Mouse (Mus musculus) neural tube, embryonic 14.5 days (tissue): ENCODE results near the gene Arpc5l. TPM values are rescaled to one million over a fixed set of nuclear protein-coding genes. Genes with fewer than 3 reads are reported as not detected.
A peak's percentile ranks its signal among the peaks of the same experiment; 100 is the strongest.
"Not testable (repeated sequence)": the region's sequence is repeated elsewhere in the genome, so short reads cannot be mapped to it uniquely, and the experiment has no call there.

Source experiments
- ATAC-seq: fragments of 200-750 bp; cut with Nextera tagmentation; 2 replicates; pipeline ENCODE4 v1.8.0; 2017; ENCODE audit warnings: low read depth, mild to moderate bottlenecking, moderate TSS enrichment, moderate library complexity
- H3K27ac ChIP-seq: fragments of 300-500 bp; sonication (generic); 2 replicates; pipeline ENCODE4 v1.5.1; 2014; ENCODE audit warnings: low read depth, mild to moderate bottlenecking, control low read depth, low read length, moderate library complexity, mixed read lengths
- H3K27me3 ChIP-seq: fragments of 300-500 bp; sonication (generic); 2 replicates; pipeline ENCODE4 v1.6.1; 2014; ENCODE audit warnings: low read length; ENCODE audit not compliant: control insufficient read depth, insufficient read depth
- H3K36me3 ChIP-seq: fragments of 300-500 bp; sonication (generic); 2 replicates; pipeline ENCODE4 v1.6.1; 2014; ENCODE audit warnings: low read length, mixed read lengths; ENCODE audit not compliant: control insufficient read depth, insufficient read depth
- H3K4me1 ChIP-seq: fragments of 300-500 bp; sonication (generic); 2 replicates; pipeline ENCODE4 v1.6.1; 2014; ENCODE audit warnings: low read length; ENCODE audit not compliant: control insufficient read depth, insufficient read depth
- H3K4me2 ChIP-seq: fragments of 300-500 bp; sonication (generic); 2 replicates; pipeline ENCODE4 v1.6.1; 2014; ENCODE audit warnings: mild to moderate bottlenecking, low read depth, low read length, control low read depth
- H3K4me3 ChIP-seq: fragments of 300-500 bp; sonication (generic); 2 replicates; pipeline ENCODE4 v1.5.1; 2014; ENCODE audit warnings: low read depth, low read length, control low read depth, mixed read lengths
- H3K9ac ChIP-seq: fragments of 300-500 bp; sonication (generic); replicated peaks from 2 replicates; pipeline ENCODE4 v1.6.1; 2014; ENCODE audit warnings: low read depth, mild to moderate bottlenecking, control low read depth, low read length, mixed read lengths
- H3K9me3 ChIP-seq: fragments of 300-500 bp; sonication (generic); 2 replicates; pipeline ENCODE4 v1.6.1; 2016; ENCODE audit warnings: low read length; ENCODE audit not compliant: control insufficient read depth
- WGBS: fragments of 180-500 bp; shearing (Covaris S2); extraction: QIAGEN DNeasy Blood & Tissue Kit; methylation state at CpG from one replicate; pipeline ENCODE4 v1.1.7; 2014; 5-methylcytosine and 5-hydroxymethylcytosine counted together
- polyA plus RNA-seq: library from polyadenylated mRNA; unstranded; fragments of >200 nt; fragmentation: Nextera tagmentation; extraction: Ambion mirVana; gene quantifications from 2 replicates; pipeline ENCODE4 v1.2.1, GENCODE M21; 2014

The Arpc5l gene
- polyA plus RNA-seq, 1 experiment from 2014 or later, result 145 TPM

DNA sequence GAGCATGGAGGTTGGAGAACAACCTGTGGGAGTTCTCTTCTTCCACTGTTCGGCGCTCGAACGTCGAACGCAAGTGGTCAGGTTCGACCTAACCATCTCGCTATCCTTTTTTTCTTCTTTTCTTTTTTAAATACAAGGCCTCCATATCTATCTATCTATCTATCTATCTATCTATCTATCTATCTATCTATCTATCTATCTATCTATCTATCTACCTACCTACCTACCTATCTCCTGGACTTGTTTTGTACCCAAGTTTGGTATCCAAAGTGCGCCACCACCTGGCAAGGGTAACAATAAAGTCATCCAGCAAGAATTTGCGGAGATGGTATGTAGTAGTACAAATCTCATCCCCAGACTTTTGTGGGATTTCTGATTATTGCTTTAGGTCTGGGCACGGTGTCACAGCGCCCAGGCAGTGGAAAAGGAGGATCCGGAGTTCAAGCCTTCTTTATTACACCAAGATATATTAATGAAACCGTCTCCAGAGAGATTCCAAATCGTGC is 479 bp downstream of the Arpc5l start, which contains the start of gene Rpl35:
Rpl35 (minus strand) TSS at position 51 of the 506 bp plus-strand sequence.
- peak within 1 kb of the TSS; percentile 80 for H3K9ac ChIP-seq
- peak within 1 kb of the TSS; percentile 87 for H3K27ac ChIP-seq
- no peaks in the 10 kb centered on the region for H3K27me3 ChIP-seq
- H3K4me1 ChIP-seq, result peaks cover 38% of the 10 kb centered on the region
- H3K4me2 ChIP-seq, result peak within 1 kb of the TSS; percentile 92
- H3K9me3 ChIP-seq, result no peaks in the 10 kb centered on the region
- H3K36me3 ChIP-seq, result peaks cover 19% of the 10 kb centered on the region
- WGBS, result 12% methylated on average over 15 of the region's 15 CpGs
- no peak for ATAC-seq
- H3K4me3 ChIP-seq, result peak within 1 kb of the TSS; percentile 48

- H3K9me3 ChIP-seq, result no peaks in the 10 kb centered on the region
- WGBS, result 93% methylated on average over 14 of the region's 14 CpGs
- 0 out of 2 replicates have a peak overlapping the region, but pooled peaks have one; percentile 80 for H3K9ac ChIP-seq
- peak overlapping the region; percentile 48; the same call in 1 of the 2 replicates for H3K4me3 ChIP-seq
- no peak for ATAC-seq
- H3K36me3 ChIP-seq, result peaks cover 14% of the 10 kb centered on the region
- no peaks in the 10 kb centered on the region for H3K27me3 ChIP-seq
- H3K27ac ChIP-seq, result no peak overlapping the region
- peak overlapping the region; percentile 92 for H3K4me2 ChIP-seq
- H3K4me1 ChIP-seq, result peaks cover 38% of the 10 kb centered on the region
These were observed 1.1 kb downstream of the Arpc5l start for GRCm38 (mm10) chr2:39006149-39006730.

- ATAC-seq, result peak; percentile 88
- H3K27ac ChIP-seq, result peak overlapping the region; percentile 89
- peak overlapping the region; percentile 96 for H3K4me2 ChIP-seq
- peaks cover 38% of the 10 kb centered on the region for H3K4me1 ChIP-seq
- H3K36me3 ChIP-seq, result peaks cover 5% of the 10 kb centered on the region
- H3K9me3 ChIP-seq, result no peaks in the 10 kb centered on the region
- peak overlapping the region; percentile 81 for H3K9ac ChIP-seq
- WGBS, result under 1% methylated on average over 41 of the region's 44 CpGs
- peak overlapping the region; percentile 82 for H3K4me3 ChIP-seq
- H3K27me3 ChIP-seq, result no peaks in the 10 kb centered on the region
These were observed 2.7 kb downstream of the Arpc5l start for GRCm38 (mm10) chr2:39007865-39008264.

GRCm38 (mm10) chr2:39008350-39008851 is 3.3 kb downstream of the Arpc5l start:
- WGBS, result under 1% methylated on average over 25 of the region's 25 CpGs
- Histone ChIP-seq H3K27ac (peak overlapping the region; percentile 89), H3K4me3 (peak overlapping the region; percentile 82), H3K9ac (peak overlapping the region; percentile 81), H3K27me3 (no peaks in the 10 kb centered on the region), H3K36me3 (no peaks in the 10 kb centered on the region; the same call in 1 of the 2 replicates), H3K9me3 (no peaks in the 10 kb centered on the region), H3K4me1 (peaks cover 33% of the 10 kb centered on the region), H3K4me2 (peak overlapping the region; percentile 96)
- peak; percentile 57 for ATAC-seq

DNA sequence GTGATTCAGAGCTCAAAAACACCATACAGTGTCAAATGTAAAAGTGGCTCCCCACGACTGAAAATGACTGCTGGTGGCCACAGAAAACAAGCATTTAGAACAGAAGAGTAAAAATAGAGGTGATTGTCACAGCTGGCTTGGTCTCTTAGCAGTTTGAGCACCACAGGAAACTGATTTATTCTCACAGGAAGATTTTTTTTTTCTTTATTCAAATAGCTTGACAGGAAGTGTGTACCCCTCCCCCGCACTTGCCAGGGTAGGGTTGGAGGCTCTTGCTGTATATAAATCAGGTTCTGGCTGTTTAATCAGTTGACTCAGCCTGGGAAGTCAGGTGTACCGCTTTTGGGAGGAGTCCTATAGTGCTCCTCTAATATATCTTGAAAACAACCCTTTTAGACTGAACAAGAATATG is 3.8 kb downstream of the Arpc5l start:
- peaks cover 27% of the 10 kb centered on the region for H3K4me1 ChIP-seq
- WGBS, result 26% methylated on average over 3 of the region's 3 CpGs
- no peaks in the 10 kb centered on the region for H3K9me3 ChIP-seq
- H3K4me2 ChIP-seq, result peak overlapping the region; percentile 96
- H3K4me3 ChIP-seq, result peak overlapping the region; percentile 82
- ATAC-seq, result no peak
- peak overlapping the region; percentile 89; the same call in 1 of the 2 replicates for H3K27ac ChIP-seq
- peaks cover 3% of the 10 kb centered on the region; the same call in 1 of the 2 replicates for H3K36me3 ChIP-seq
- peak overlapping the region; percentile 81 for H3K9ac ChIP-seq
- H3K27me3 ChIP-seq, result no peaks in the 10 kb centered on the region

- not testable (repeated sequence) for H3K27ac ChIP-seq, ATAC-seq, H3K9me3 ChIP-seq, H3K4me3 ChIP-seq, H3K4me2 ChIP-seq, H3K27me3 ChIP-seq, H3K9ac ChIP-seq
- WGBS, result 85% methylated on average over 5 of the region's 5 CpGs
- peaks cover 11% of the 10 kb centered on the region for H3K36me3 ChIP-seq
- peaks cover 23% of the 10 kb centered on the region for H3K4me1 ChIP-seq
These were observed 5.0 kb downstream of the Arpc5l start for GRCm38 (mm10) chr2:39010144-39010543.

GRCm38 (mm10) chr2:39011264-39011663 is 6.1 kb downstream of the Arpc5l start:
- H3K9me3 ChIP-seq, result no peaks in the 10 kb centered on the region
- no peak overlapping the region for H3K27ac ChIP-seq
- H3K4me2 ChIP-seq, result no peak overlapping the region
- H3K4me3 ChIP-seq, result no peak overlapping the region
- H3K36me3 ChIP-seq, result peaks cover 21% of the 10 kb centered on the region
- H3K27me3 ChIP-seq, result no peaks in the 10 kb centered on the region
- H3K9ac ChIP-seq, result no peak overlapping the region
- ATAC-seq, result no peak
- peaks cover 18% of the 10 kb centered on the region for H3K4me1 ChIP-seq

GRCm38 (mm10) chr2:39011971-39012370 is 6.8 kb downstream of the Arpc5l start:
- peaks cover 26% of the 10 kb centered on the region for H3K36me3 ChIP-seq

DNA sequence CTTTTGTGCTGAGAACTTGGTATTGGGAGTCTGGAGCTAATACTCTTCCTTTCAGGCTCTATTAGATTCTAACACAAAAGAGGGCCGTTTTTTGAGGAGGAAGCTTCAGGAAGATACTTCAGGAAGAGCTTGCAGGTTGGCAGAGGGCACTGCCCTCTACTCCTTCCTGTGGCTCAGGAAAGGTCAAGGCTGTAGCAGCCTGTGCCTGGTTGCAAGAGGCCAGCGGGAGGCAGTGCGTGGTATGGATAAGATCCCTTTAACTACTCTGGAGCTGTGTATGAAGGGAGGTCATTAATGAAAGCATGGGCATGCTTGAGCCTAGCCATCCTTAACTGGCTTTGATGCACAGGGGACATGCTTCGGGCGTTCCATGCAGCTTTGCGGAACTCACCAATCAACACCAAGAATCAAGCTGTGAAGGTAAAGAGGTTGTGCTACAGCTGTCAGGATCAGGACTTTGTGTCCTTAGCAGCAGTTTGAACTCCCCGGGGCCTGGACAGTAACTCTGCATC is 7.7 kb downstream of the Arpc5l start:
- WGBS, result 92% methylated on average over 7 of the region's 7 CpGs
- H3K27ac ChIP-seq, result no peak overlapping the region

More at GRCm38 (mm10) chr2:39011971-39012370, 6.8 kb downstream of the Arpc5l start:
- ATAC-seq, result no peak
- no peak overlapping the region for H3K4me2 ChIP-seq
- WGBS, result 90% methylated on average over 3 of the region's 3 CpGs
- H3K9me3 ChIP-seq, result no peaks in the 10 kb centered on the region
- no peak overlapping the region for H3K4me3 ChIP-seq
- H3K27ac ChIP-seq, result no peak overlapping the region
- no peaks in the 10 kb centered on the region for H3K27me3 ChIP-seq
- peaks cover 15% of the 10 kb centered on the region for H3K4me1 ChIP-seq
- H3K9ac ChIP-seq, result no peak overlapping the region

More for the DNA sequence above, 7.7 kb downstream of the Arpc5l start:
- peaks cover 11% of the 10 kb centered on the region for H3K4me1 ChIP-seq
- H3K27me3 ChIP-seq, result no peaks in the 10 kb centered on the region
- no peak for ATAC-seq
- H3K36me3 ChIP-seq, result peaks cover 34% of the 10 kb centered on the region
- no peak overlapping the region for H3K4me3 ChIP-seq
- H3K9ac ChIP-seq, result no peak overlapping the region
- no peaks in the 10 kb centered on the region for H3K9me3 ChIP-seq
- H3K4me2 ChIP-seq, result no peak overlapping the region
